Mouse (Mus musculus): ENCODE measurements around the gene Dennd4c. TPM values are rescaled to one million over a fixed set of nuclear protein-coding genes. Genes with fewer than 3 reads are reported as not detected.

Dennd4c gene
- total and polyA plus RNA-seq, 3 experiments: 4.0 to 4.6 (median 4.2) TPM

GRCm38 (mm10) chr4:86856304-86857112 is 108.2 kb downstream of the Dennd4c start:
- in situ Hi-C loops (cut with MboI; ENCODE audit: low pct_ligation_motif_present, low pct_unique_long_range_greater_than_20kb, low sequenced_read_pairs): no loop called here
- Histone ChIP-seq H3K4me2 (ENCODE audit: insufficient read depth, low read depth, poor library complexity, severe bottlenecking) (peak overlapping the region; percentile 78; the same call in 1 of the 2 replicates), H3K4me1 (ENCODE audit: control insufficient read depth in 1 of 2, insufficient read depth in 2 of 2) (peaks cover 3 to 14% of the 10 kb centered on the region in 2 experiments; a peak in 3 of 4 replicates), H3K27ac (ENCODE audit: insufficient read depth, low read depth) (peak overlapping the region; percentile 82), H3K9me3 (replicated peaks; ENCODE audit: low read length) (no peaks in the 10 kb centered on the region), H3K4me3 (replicated peaks in 1 of 3; ENCODE audit: low read depth in 2 of 3, low read length in 2 of 3, poor library complexity in 1 of 3) (peak overlapping the region; percentile 97 to 100 (median 99)), H3K79me2 (replicated peaks; ENCODE audit: control insufficient read depth, extremely low read depth, insufficient read depth, poor library complexity, severe bottlenecking) (peaks cover 21% of the 10 kb centered on the region), H3K27me3 (replicated peaks) (no peaks in the 10 kb centered on the region), H3K9ac (ENCODE audit: insufficient read depth, low read depth) (peak overlapping the region; percentile 100), H3K36me3 (replicated peaks in 1 of 2; ENCODE audit: control insufficient read depth in 1 of 2, insufficient read depth in 1 of 2, low read length in 1 of 2) (peaks cover 30 to 39% of the 10 kb centered on the region in 2 experiments)
- dilution Hi-C loops (cut with MboI; ENCODE audit: extremely low pct_ligation_motif_present, extremely low pct_unique_long_range_greater_than_20kb, low sequenced_read_pairs): no loop called here
- no peak for DNase-seq (ENCODE audit: extremely low read depth)
- TF ChIP-seq POLR2A (IDR thresholded peaks at IDR 0.05; ENCODE audit: low read depth, low read length) (no peak), MYC (IDR thresholded peaks at IDR 0.05; ENCODE audit: low read depth, low read length) (0 out of 2 replicates have a peak, but pooled peaks have one; percentile 0)

DNA sequence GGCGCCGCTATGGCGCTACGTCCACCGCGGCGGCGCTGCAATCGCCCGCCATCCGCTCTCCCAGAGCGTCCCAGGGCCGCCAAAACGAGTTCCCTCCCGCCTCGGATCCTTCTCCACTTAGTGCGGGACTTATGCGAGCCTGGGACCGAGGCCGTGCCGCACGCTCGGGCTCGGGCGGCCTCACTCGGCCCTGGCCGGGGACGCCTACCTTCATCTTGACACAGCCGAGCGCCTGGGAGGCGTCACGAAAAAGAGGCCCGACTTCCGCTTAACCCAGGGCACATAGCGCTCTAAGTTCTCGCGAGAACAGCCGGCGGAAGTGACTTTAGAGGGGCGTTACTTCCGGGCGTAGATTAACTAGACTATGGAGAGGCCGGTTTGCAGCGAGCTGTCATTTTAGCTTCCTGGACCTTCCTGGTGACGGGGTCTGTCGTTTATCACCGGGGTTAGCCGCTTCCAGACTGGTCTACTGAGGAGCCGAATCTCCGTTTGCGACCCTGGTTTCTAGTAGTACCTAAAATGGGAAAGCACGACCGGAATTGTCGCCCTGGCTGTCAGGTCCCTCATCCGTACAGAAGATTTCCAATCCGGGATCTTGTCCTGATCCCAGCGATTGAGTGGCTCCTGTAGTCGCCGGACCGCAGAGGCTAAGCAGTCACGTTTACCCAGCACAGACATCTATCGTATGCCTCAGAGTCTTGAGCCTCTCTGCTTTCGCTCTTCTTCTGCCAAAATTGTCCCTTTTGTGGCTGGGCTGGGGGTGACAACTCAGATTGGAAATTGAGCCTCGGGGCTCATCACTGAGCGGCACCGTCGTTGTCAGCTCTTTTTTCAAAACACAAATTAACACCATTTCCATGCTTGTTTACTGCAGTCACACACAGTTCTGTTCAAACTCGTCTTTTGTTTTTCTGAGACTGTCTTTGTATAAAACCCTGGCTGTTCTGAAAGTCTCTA is 109.0 kb downstream of the Dennd4c start, which contains the start of gene Rps6:
Gene Rps6 (minus strand): TSS at position 300 of the 957 bp plus-strand sequence.
- H3K36me3 ChIP-seq (replicated peaks in 1 of 2; ENCODE audit: control insufficient read depth in 1 of 2, insufficient read depth in 1 of 2, low read length in 1 of 2): peaks cover 30 to 33% of the 10 kb centered on the region in 2 experiments
- no peaks in the 10 kb centered on the region for H3K9me3 ChIP-seq (replicated peaks; ENCODE audit: low read length)
- H3K4me3 ChIP-seq (replicated peaks in 1 of 3; ENCODE audit: low read depth in 2 of 3, low read length in 2 of 3, poor library complexity in 1 of 3): peak within 1 kb of the TSS; percentile 97 to 100 (median 99)
- dilution Hi-C loops (cut with MboI; ENCODE audit: extremely low pct_ligation_motif_present, extremely low pct_unique_long_range_greater_than_20kb, low sequenced_read_pairs): no loop called here
- H3K27ac ChIP-seq (ENCODE audit: insufficient read depth, low read depth): peak within 1 kb of the TSS; percentile 82
- H3K79me2 ChIP-seq (replicated peaks; ENCODE audit: control insufficient read depth, extremely low read depth, insufficient read depth, poor library complexity, severe bottlenecking): peaks cover 21% of the 10 kb centered on the region
- no peaks in the 10 kb centered on the region for H3K27me3 ChIP-seq (replicated peaks)
- H3K4me1 ChIP-seq (ENCODE audit: control insufficient read depth in 1 of 2, insufficient read depth in 2 of 2): peaks cover 3 to 14% of the 10 kb centered on the region in 2 experiments; a peak in 3 of 4 replicates
- DNase-seq (ENCODE audit: extremely low read depth): peak; percentile 97
- in situ Hi-C loops (cut with MboI; ENCODE audit: low pct_ligation_motif_present, low pct_unique_long_range_greater_than_20kb, low sequenced_read_pairs): no loop called here
- peak within 1 kb of the TSS; percentile 78; the same call in 1 of the 2 replicates for H3K4me2 ChIP-seq (ENCODE audit: insufficient read depth, low read depth, poor library complexity, severe bottlenecking)
- peak within 1 kb of the TSS; percentile 100 for H3K9ac ChIP-seq (ENCODE audit: insufficient read depth, low read depth)
- TF ChIP-seq ZNF384 (IDR thresholded peaks at IDR 0.05; ENCODE audit: low read depth, low read length) (no peak), RCOR1 (conservative IDR thresholded peaks at IDR 0.05; ENCODE audit: low read depth, low read length) (no peak), JUN (IDR thresholded peaks at IDR 0.05; ENCODE audit: insufficient read depth, low read depth, low read length) (no peak), JUND (conservative IDR thresholded peaks at IDR 0.05; ENCODE audit: low read depth, low read length) (no peak), HCFC1 (IDR thresholded peaks at IDR 0.05; ENCODE audit: low read depth, low read length) (peak; percentile 91), CHD2 (IDR thresholded peaks at IDR 0.05; ENCODE audit: low read length) (peak; percentile 100), MAX (IDR thresholded peaks at IDR 0.05; ENCODE audit: low read length) (peak; percentile 69), RAD21 (IDR thresholded peaks at IDR 0.05; ENCODE audit: low read depth, low read length) (no peak), TCF12 (IDR thresholded peaks at IDR 0.05; ENCODE audit: low read depth, low read length) (peak; percentile 99), KAT2A (IDR thresholded peaks at IDR 0.05; ENCODE audit: insufficient replicate concordance, low read length) (peak; percentile 93), MAZ (IDR thresholded peaks at IDR 0.05; ENCODE audit: low read depth, low read length) (no peak), ZMIZ1 (IDR thresholded peaks at IDR 0.05; ENCODE audit: low read depth, low read length) (peak; percentile 79; the same call in 1 of the 2 replicates), ELF1 (IDR thresholded peaks at IDR 0.05; ENCODE audit: low read depth, low read length) (peak; percentile 96), MEF2A (IDR thresholded peaks at IDR 0.05; ENCODE audit: borderline replicate concordance, low read depth, low read length) (no peak), PAX5 (IDR thresholded peaks at IDR 0.05; ENCODE audit: low read length) (no peak), SIN3A (IDR thresholded peaks at IDR 0.05; ENCODE audit: low read length) (peak; percentile 96), CHD1 (IDR thresholded peaks at IDR 0.05; ENCODE audit: low read depth, low read length) (no peak), USF1 (IDR thresholded peaks at IDR 0.05; ENCODE audit: low read depth, low read length) (no peak), ZKSCAN1 (IDR thresholded peaks at IDR 0.05; ENCODE audit: borderline replicate concordance, low read depth, low read length) (no peak), SMC3 (IDR thresholded peaks at IDR 0.05; ENCODE audit: low read depth, low read length) (no peak), EP300 (IDR thresholded peaks at IDR 0.05; ENCODE audit: low read length) (no peak), ZC3H11A (IDR thresholded peaks at IDR 0.05; ENCODE audit: low read depth, low read length) (no peak), NRF1 (IDR thresholded peaks at IDR 0.05; ENCODE audit: low read depth, low read length) (no peak), TBP (conservative IDR thresholded peaks at IDR 0.05; ENCODE audit: low read depth, low read length) (peak; percentile 98), USF2 (conservative IDR thresholded peaks at IDR 0.05; ENCODE audit: low read depth, low read length) (no peak), POLR2A (IDR thresholded peaks at IDR 0.05; ENCODE audit: low read depth, low read length) (peak; percentile 99), IRF4 (IDR thresholded peaks at IDR 0.05; ENCODE audit: low read depth, low read length) (no peak)
